Mouse (Mus musculus): Measurements from ENCODE around the gene Tfip11. TPM values are rescaled to one million over a fixed set of nuclear protein-coding genes. Genes with fewer than 3 reads are reported as not detected.

The Tfip11 gene
- polyA plus RNA-seq, 1 experiment = 39.4 TPM

- TF ChIP-seq POLR2A (IDR thresholded peaks at IDR 0.05; ENCODE audit: extremely low read depth, insufficient read depth, low read length) (no peak), CTCF (IDR thresholded peaks at IDR 0.05; ENCODE audit: extremely low read depth, insufficient read depth, low read length) (no peak)
- Histone ChIP-seq H3K27ac (ENCODE audit: insufficient read depth, low read length) (no peak overlapping the region), H3K4me3 (ENCODE audit: insufficient read depth, low read length) (no peak overlapping the region), H3K4me1 (ENCODE audit: control insufficient read depth, insufficient read depth, low read length) (peaks cover 13% of the 10 kb centered on the region)
Measured at GRCm38 (mm10) chr5:112368666-112369065, 42.5 kb downstream of the Tfip11 start.

DNA sequence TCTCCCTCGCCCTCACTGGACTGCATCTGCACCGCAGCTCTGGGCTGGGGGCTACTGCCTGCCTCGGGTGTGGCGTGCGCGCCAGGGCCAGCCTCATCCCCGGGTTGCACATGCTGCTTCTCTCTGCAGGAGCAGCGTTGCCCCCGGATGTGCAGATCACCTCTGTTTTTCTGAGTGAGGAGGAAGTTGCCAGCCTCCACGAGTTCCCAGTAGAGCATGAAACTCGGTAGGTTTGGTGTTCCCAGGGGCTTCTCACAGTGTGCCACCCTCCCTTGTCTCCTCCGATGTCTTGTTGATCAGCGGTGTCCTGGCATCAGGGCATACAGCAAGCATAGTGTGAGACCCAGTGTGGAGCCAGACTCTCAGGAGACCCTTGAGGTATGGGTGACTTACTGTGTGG, 43.2 kb downstream of the Tfip11 start:
- H3K27ac ChIP-seq (ENCODE audit: insufficient read depth, low read length) = no peak overlapping the region
- H3K4me1 ChIP-seq (ENCODE audit: control insufficient read depth, insufficient read depth, low read length) = peaks cover 13% of the 10 kb centered on the region
- no peak overlapping the region for H3K4me3 ChIP-seq (ENCODE audit: insufficient read depth, low read length)
- TF ChIP-seq CTCF (IDR thresholded peaks at IDR 0.05; ENCODE audit: extremely low read depth, insufficient read depth, low read length) = no peak
- TF ChIP-seq POLR2A (IDR thresholded peaks at IDR 0.05; ENCODE audit: extremely low read depth, insufficient read depth, low read length) = no peak

GRCm38 (mm10) chr5:112370236-112370813, 44.2 kb downstream of the Tfip11 start:
- H3K27ac ChIP-seq (ENCODE audit: insufficient read depth, low read length) = no peak overlapping the region
- peaks cover 13% of the 10 kb centered on the region for H3K4me1 ChIP-seq (ENCODE audit: control insufficient read depth, insufficient read depth, low read length)
- TF ChIP-seq CTCF (IDR thresholded peaks at IDR 0.05; ENCODE audit: extremely low read depth, insufficient read depth, low read length) (no peak), POLR2A (IDR thresholded peaks at IDR 0.05; ENCODE audit: extremely low read depth, insufficient read depth, low read length) (no peak)

GRCm38 (mm10) chr5:112371933-112372332, 45.8 kb downstream of the Tfip11 start:
- peak overlapping the region; percentile 82 for H3K27ac ChIP-seq (ENCODE audit: insufficient read depth, low read length)
- H3K4me3 ChIP-seq (ENCODE audit: insufficient read depth, low read length) = no peak overlapping the region
- TF ChIP-seq POLR2A (IDR thresholded peaks at IDR 0.05; ENCODE audit: extremely low read depth, insufficient read depth, low read length) (no peak), CTCF (IDR thresholded peaks at IDR 0.05; ENCODE audit: extremely low read depth, insufficient read depth, low read length) (no peak)
- peaks cover 13% of the 10 kb centered on the region for H3K4me1 ChIP-seq (ENCODE audit: control insufficient read depth, insufficient read depth, low read length)

More at GRCm38 (mm10) chr5:112370236-112370813, 44.2 kb downstream of the Tfip11 start:
- H3K4me3 ChIP-seq (ENCODE audit: insufficient read depth, low read length) = no peak overlapping the region

GRCm38 (mm10) chr5:112376111-112376510, 50.0 kb downstream of the Tfip11 start:
- H3K4me3 ChIP-seq (ENCODE audit: insufficient read depth, low read length) = no peak overlapping the region
- no peak overlapping the region for H3K27ac ChIP-seq (ENCODE audit: insufficient read depth, low read length)
- TF ChIP-seq CTCF (IDR thresholded peaks at IDR 0.05; ENCODE audit: extremely low read depth, insufficient read depth, low read length) (no peak), POLR2A (IDR thresholded peaks at IDR 0.05; ENCODE audit: extremely low read depth, insufficient read depth, low read length) (no peak)
- peaks cover 9% of the 10 kb centered on the region for H3K4me1 ChIP-seq (ENCODE audit: control insufficient read depth, insufficient read depth, low read length)

DNA sequence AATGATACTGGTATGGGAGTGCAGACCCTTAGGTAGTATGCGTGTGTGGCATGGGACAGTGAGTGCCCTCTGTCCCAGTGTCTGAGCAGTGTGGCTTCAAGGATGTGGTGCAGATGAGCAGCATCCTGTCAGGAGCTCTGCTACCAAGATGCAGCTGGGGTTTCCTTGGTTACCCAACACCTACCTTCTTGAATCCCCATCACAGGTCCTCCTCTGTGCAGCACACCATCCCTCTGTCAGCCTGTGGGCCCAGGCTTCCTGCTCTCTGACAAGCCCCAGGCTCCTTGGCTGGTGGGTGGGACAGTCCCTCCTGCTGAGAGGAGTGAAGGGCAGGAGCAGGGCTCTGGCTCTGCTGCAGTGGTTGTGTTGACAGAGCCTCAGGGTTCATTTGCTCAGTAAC, 51.2 kb downstream of the Tfip11 start:
- Histone ChIP-seq H3K4me3 (ENCODE audit: insufficient read depth, low read length) (no peak overlapping the region), H3K4me1 (ENCODE audit: control insufficient read depth, insufficient read depth, low read length) (peaks cover 6% of the 10 kb centered on the region), H3K27ac (ENCODE audit: insufficient read depth, low read length) (peak overlapping the region; percentile 11; the same call in 1 of the 2 replicates)
- no peak for TF ChIP-seq POLR2A (IDR thresholded peaks at IDR 0.05; ENCODE audit: extremely low read depth, insufficient read depth, low read length)
- no peak for TF ChIP-seq CTCF (IDR thresholded peaks at IDR 0.05; ENCODE audit: extremely low read depth, insufficient read depth, low read length)

GRCm38 (mm10) chr5:112378716-112379115, 52.6 kb downstream of the Tfip11 start:
- no peak overlapping the region for H3K4me3 ChIP-seq (ENCODE audit: insufficient read depth, low read length)
- peaks cover 9% of the 10 kb centered on the region for H3K4me1 ChIP-seq (ENCODE audit: control insufficient read depth, insufficient read depth, low read length)
- no peak overlapping the region for H3K27ac ChIP-seq (ENCODE audit: insufficient read depth, low read length)
- TF ChIP-seq CTCF (IDR thresholded peaks at IDR 0.05; ENCODE audit: extremely low read depth, insufficient read depth, low read length) = no peak
- TF ChIP-seq POLR2A (IDR thresholded peaks at IDR 0.05; ENCODE audit: extremely low read depth, insufficient read depth, low read length) = no peak

- H3K27ac ChIP-seq (ENCODE audit: insufficient read depth, low read length) = no peak overlapping the region
- H3K4me1 ChIP-seq (ENCODE audit: control insufficient read depth, insufficient read depth, low read length) = peaks cover 9% of the 10 kb centered on the region
- TF ChIP-seq CTCF (IDR thresholded peaks at IDR 0.05; ENCODE audit: extremely low read depth, insufficient read depth, low read length) = no peak
- no peak overlapping the region for H3K4me3 ChIP-seq (ENCODE audit: insufficient read depth, low read length)
Measured at GRCm38 (mm10) chr5:112381154-112381553, 55.0 kb downstream of the Tfip11 start.

- no peak for TF ChIP-seq POLR2A (IDR thresholded peaks at IDR 0.05; ENCODE audit: extremely low read depth, insufficient read depth, low read length)
- 0 out of 2 replicates have a peak, but pooled peaks have one; percentile 6 for TF ChIP-seq CTCF (IDR thresholded peaks at IDR 0.05; ENCODE audit: extremely low read depth, insufficient read depth, low read length)
- Histone ChIP-seq H3K27ac (ENCODE audit: insufficient read depth, low read length) (no peak overlapping the region), H3K4me1 (ENCODE audit: control insufficient read depth, insufficient read depth, low read length) (peaks cover 9% of the 10 kb centered on the region), H3K4me3 (ENCODE audit: insufficient read depth, low read length) (no peak overlapping the region)
Measured at GRCm38 (mm10) chr5:112382042-112382441, 55.9 kb downstream of the Tfip11 start.

- Histone ChIP-seq H3K27ac (ENCODE audit: insufficient read depth, low read length) (no peak overlapping the region), H3K4me1 (ENCODE audit: control insufficient read depth, insufficient read depth, low read length) (peaks cover 9% of the 10 kb centered on the region), H3K4me3 (ENCODE audit: insufficient read depth, low read length) (no peak overlapping the region)
- TF ChIP-seq CTCF (IDR thresholded peaks at IDR 0.05; ENCODE audit: extremely low read depth, insufficient read depth, low read length) = no peak
- TF ChIP-seq POLR2A (IDR thresholded peaks at IDR 0.05; ENCODE audit: extremely low read depth, insufficient read depth, low read length) = 0 out of 2 replicates have a peak, but pooled peaks have one; percentile 31
Measured at GRCm38 (mm10) chr5:112382641-112383330, 56.6 kb downstream of the Tfip11 start.

All from cortical plate, adult 2 months (tissue).